Mouse (Mus musculus): Measurements from ENCODE around the gene Lrrn4cl. TPM values are rescaled to one million over a fixed set of nuclear protein-coding genes. Genes with fewer than 3 reads are reported as not detected.
A peak's percentile ranks its signal among the peaks of the same experiment; 100 is the strongest.
"Not testable (repeated sequence)": the region's sequence is repeated elsewhere in the genome, so short reads cannot be mapped to it uniquely, and the experiment has no call there.

Gene Lrrn4cl
- polyA plus RNA-seq, 1 experiment from 2014 or later = 3.1 TPM

DNA sequence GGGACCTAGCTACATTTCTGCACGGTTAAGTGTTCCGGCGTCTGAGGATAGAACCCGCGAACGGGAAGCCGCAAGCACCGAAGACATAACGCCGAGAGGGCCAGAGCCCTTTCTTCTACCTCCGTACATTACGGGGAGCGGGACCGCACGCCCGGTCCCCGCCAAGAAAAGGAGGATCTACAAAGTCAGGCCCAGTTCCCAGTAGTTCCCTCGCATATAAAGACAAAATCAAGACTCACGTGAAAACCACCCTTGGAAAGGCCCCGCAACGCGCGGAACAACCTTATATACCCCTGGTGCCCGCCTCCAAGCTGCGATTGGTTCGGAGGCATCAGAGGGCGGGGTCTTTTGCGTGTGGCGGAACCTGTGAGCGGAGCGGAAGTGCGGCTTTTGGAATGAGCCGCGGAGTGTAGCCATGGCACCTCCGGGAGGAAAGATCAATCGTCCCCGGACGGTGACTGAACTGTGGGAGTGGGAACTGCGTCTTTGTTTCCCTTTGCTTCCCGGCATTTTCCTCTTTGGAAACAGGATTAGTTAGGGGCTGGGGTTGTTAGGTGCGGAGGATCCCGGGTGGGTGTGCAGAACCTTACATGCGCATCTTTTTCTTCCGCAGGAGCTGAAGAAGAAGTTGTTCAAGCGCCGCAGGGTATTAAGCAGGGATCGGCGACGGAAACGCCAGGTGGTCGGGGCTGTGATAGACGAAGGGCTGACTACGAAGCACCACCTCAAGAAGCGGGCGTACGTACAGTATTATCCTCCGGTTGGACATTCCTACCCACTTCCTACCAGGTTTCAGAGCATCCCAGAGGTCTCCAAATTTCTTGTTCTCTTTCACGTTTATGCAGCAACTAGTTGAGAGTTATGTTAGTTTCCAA, 38.2 kb downstream of the Lrrn4cl start, which contains the start of the genes 1810009A15Rik and Gm49416:
Gene 1810009A15Rik, plus strand, starts transcription at position 343 of the 875 bp plus-strand sequence.
Gene Gm49416, plus strand, starts transcription at position 416 of the 875 bp plus-strand sequence.
- H3K27ac ChIP-seq = peak within 1 kb of the TSS; percentile 92
- under 1% methylated on average over 58 of the region's 58 CpGs for WGBS
- H3K4me3 ChIP-seq = peak within 1 kb of the TSS; percentile 64
- H3K36me3 ChIP-seq = peaks cover 9% of the 10 kb centered on the region
- peak; percentile 92 for ATAC-seq (ENCODE audit: insufficient number of reproducible peaks, low FRiP score, low TSS enrichment, low read depth)
- no peaks in the 10 kb centered on the region for H3K27me3 ChIP-seq
- peak within 1 kb of the TSS; percentile 89 for H3K9ac ChIP-seq
- H3K9me3 ChIP-seq = no peaks in the 10 kb centered on the region
- H3K4me1 ChIP-seq = peaks cover 20% of the 10 kb centered on the region
- H3K4me2 ChIP-seq = peak within 1 kb of the TSS; percentile 67

DNA sequence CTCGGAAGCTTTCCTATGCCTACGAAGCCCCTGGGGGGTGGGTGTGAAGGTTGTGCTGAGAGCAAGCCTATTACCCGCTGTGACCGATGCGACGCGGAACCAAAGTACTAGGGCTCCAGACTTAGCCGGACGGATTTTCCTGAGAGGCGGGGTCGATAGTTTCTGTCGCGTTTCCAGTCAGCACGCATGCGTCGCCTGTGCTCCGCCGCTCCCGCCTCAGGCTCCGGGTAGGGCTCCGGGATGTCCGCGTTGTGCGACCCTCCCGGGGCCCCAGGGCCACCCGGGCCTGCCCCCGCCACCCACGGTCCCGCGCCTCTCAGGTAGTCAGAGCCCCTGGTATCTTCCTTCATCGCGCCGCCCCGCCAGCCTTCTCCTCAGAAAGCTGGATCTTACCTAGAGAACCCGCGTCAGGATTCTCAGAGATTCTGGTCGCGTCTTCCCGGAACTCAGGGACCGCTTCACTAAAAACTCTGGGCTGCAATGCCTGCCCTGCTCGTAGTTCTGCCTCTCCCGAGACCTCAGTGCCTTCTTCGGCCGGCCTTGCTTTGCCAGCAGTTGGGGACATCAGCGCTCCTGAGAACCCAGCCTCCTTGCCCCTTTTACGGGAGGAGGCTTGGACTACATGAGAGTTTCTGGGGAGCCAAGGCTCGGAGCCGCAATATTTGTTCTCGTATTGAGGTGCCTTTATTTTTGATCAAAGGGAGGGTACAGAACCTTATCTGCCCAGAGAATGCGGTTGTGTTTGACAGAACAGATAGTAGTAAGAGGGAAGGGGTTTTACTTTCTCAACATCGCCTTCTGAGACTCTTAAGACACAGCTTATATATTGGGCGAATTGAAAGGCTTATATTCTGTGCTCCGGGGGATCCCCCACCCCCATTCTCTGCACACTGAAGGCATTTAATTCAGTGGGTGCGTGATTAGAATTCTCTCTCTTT, 42.5 kb downstream of the Lrrn4cl start, which contains the start of gene Ints5:
Gene Ints5, plus strand, starts transcription at position 177 of the 938 bp plus-strand sequence.
- Histone ChIP-seq H3K27me3 (no peaks in the 10 kb centered on the region), H3K27ac (peak within 1 kb of the TSS; percentile 90), H3K4me1 (peaks cover 37% of the 10 kb centered on the region), H3K9me3 (no peaks in the 10 kb centered on the region), H3K36me3 (peaks cover 30% of the 10 kb centered on the region), H3K4me2 (peak within 1 kb of the TSS; percentile 79), H3K9ac (peak within 1 kb of the TSS; percentile 84), H3K4me3 (peak within 1 kb of the TSS; percentile 79)
- WGBS = 2% methylated on average over 54 of the region's 54 CpGs
- peak; percentile 30; the same call in 1 of the 2 replicates for ATAC-seq (ENCODE audit: insufficient number of reproducible peaks, low FRiP score, low TSS enrichment, low read depth)

DNA sequence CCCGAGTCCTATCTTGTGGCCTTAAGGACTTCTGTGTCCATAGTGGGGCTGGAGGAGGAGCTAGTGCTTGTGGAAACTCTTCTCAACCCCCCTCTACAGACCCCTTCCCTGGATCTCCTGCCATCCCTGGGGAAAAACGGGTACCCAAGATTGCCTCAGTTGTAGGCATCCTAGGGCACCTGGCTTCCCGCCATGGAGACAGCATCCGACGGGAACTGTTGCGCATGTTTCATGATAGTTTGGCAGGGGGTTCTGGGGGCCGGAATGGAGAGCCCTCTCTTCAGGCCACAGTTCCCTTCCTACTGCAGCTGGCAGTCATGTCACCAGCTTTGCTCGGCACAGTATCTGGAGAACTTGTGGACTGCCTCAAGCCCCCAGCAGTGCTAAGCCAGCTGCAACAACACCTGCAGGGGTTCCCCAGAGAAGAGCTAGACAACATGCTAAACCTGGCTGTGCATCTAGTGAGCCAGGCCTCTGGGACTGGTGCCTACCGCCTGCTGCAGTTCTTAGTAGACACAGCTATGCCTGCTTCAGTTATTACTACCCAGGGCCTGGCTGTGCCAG, 44.9 kb downstream of the Lrrn4cl start:
- no peak overlapping the region for H3K4me2 ChIP-seq
- no peaks in the 10 kb centered on the region for H3K9me3 ChIP-seq
- no peak overlapping the region for H3K9ac ChIP-seq
- no peak overlapping the region for H3K27ac ChIP-seq
- no peak overlapping the region for H3K4me3 ChIP-seq
- ATAC-seq (ENCODE audit: insufficient number of reproducible peaks, low FRiP score, low TSS enrichment, low read depth) = no peak
- peaks cover 30% of the 10 kb centered on the region for H3K36me3 ChIP-seq
- WGBS = 85% methylated on average over 9 of the region's 9 CpGs
- peaks cover 39% of the 10 kb centered on the region for H3K4me1 ChIP-seq
- H3K27me3 ChIP-seq = no peaks in the 10 kb centered on the region

DNA sequence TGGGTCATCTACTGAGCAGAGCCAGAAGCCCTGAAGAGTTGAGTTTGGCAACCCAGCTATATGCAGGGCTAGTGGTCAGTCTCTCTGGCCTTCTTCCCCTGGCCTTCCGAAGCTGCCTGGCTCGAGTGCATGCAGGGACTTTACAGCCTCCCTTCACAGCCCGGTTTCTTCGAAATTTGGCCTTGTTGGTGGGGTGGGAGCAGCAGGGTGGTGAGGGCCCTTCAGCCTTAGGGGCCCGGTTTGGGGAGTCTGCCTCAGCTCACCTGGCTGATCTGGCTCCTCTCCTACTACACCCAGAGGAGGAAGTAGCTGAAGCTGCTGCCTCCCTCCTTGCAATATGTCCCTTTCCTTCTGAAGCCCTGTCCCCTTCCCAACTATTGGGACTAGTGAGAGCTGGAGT, 45.7 kb downstream of the Lrrn4cl start:
- H3K4me3 ChIP-seq; H3K4me2 ChIP-seq; H3K9me3 ChIP-seq; H3K27me3 ChIP-seq; H3K9ac ChIP-seq; H3K27ac ChIP-seq; ATAC-seq (ENCODE audit: insufficient number of reproducible peaks, low FRiP score, low TSS enrichment, low read depth): not testable (repeated sequence)
- Histone ChIP-seq H3K4me1 (peaks cover 39% of the 10 kb centered on the region), H3K36me3 (peaks cover 23% of the 10 kb centered on the region)
- 74% methylated on average over 5 of the region's 5 CpGs for WGBS

DNA sequence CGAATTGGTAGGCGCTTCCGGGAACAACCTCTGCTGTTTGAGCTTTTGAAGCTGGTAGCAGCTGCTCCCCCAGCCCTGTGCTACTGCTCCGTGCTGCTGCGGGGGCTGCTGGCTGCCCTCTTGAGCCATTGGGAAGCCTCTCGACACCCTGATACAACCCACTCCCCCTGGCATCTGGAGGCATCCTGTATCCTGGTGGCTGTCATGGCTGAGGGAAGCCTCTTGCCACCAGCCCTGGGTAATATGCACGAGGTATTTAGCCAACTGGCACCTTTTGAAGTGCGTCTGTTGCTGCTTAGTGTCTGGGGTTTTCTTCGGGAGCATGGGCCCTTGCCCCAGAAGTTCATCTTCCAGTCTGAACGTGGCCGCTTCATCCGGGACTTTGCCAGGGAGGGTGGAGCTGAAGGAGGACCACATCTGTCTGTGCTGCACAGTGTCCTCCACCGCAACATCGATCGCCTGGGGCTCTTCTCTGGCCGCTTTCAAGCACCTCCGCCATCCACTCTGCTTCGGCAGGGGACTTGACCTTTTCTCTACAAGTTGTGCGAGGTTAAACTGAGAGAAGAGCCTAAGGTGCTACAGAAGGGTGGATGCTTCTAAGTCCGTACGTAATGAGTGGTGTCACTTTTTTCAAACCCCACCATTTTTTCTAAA, 46.8 kb downstream of the Lrrn4cl start:
- H3K4me1 ChIP-seq = peaks cover 39% of the 10 kb centered on the region
- H3K27me3 ChIP-seq; H3K9me3 ChIP-seq; ATAC-seq (ENCODE audit: insufficient number of reproducible peaks, low FRiP score, low TSS enrichment, low read depth): not testable (repeated sequence)
- WGBS = 15% methylated on average over 21 of the region's 21 CpGs
- H3K4me3 ChIP-seq = peak overlapping the region; percentile 91
- H3K4me2 ChIP-seq = peak overlapping the region; percentile 64
- peaks cover 28% of the 10 kb centered on the region for H3K36me3 ChIP-seq
- peak overlapping the region; percentile 33 for H3K9ac ChIP-seq
- H3K27ac ChIP-seq = peak overlapping the region; percentile 91

DNA sequence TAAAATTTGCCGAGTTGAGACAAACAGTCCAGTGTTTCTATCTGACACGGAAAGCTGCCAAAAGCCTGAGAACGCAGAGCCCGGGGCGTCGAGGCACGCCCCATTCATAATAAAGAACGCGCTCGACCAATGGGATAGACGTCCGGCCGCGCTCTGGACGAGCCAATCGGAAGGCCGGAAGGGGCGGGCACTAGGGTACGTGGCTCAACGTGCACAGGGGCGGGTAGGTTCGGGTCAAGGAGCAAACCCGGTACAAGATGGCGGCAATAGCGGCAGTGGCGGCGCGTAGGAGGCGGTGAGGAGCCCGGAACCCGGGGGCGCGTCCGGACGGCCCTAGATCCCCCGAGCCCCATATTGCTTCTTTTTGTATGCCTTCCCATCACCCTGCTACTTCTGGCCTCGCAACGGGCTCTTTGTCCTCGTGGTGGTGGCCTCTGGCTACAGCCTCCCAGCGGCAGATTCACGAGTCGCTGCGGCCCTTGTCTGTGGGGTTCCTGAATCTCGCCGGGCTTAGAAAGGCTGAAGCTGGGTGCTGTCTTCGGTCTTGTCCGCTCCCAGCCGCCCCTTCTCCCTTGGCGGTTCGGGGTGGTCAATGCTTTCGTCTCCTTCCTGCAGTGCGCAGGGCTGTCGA, 47.4 kb downstream of the Lrrn4cl start, which contains the start of gene Ganab:
Gene Ganab, plus strand, starts transcription at position 207 of the 631 bp plus-strand sequence.
- Histone ChIP-seq H3K4me1 (peaks cover 37% of the 10 kb centered on the region), H3K27ac (peak within 1 kb of the TSS; percentile 91), H3K27me3 (no peaks in the 10 kb centered on the region), H3K36me3 (peaks cover 33% of the 10 kb centered on the region), H3K4me2 (peak within 1 kb of the TSS; percentile 64), H3K4me3 (peak within 1 kb of the TSS; percentile 91), H3K9ac (peak within 1 kb of the TSS; percentile 93), H3K9me3 (no peaks in the 10 kb centered on the region)
- ATAC-seq (ENCODE audit: insufficient number of reproducible peaks, low FRiP score, low TSS enrichment, low read depth) = peak; percentile 98
- under 1% methylated on average over 53 of the region's 53 CpGs for WGBS

DNA sequence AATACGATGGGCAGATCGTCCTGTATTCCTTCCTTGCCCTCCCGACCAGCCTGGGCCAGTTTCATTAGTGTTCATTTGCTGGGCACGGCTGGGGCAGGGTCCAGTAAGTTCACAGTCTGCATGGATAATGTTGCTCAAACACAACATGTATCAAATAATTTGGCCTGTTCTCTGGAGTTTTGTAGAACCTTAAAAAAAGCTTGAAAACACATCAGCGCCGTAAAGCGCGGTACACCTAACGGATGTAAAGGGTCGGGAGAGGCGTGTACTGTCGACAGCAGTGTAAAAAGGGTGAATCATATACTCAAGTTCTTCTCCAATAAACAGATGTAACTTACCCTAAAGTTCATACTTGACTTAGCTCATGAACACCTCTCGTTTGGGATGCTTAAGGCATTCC, 48.0 kb downstream of the Lrrn4cl start:
- H3K4me3 ChIP-seq = peak overlapping the region; percentile 91
- H3K27me3 ChIP-seq = no peaks in the 10 kb centered on the region
- WGBS = 6% methylated on average over 13 of the region's 13 CpGs
- no peaks in the 10 kb centered on the region for H3K9me3 ChIP-seq
- peak overlapping the region; percentile 93 for H3K9ac ChIP-seq
- peak overlapping the region; percentile 88 for H3K27ac ChIP-seq
- peaks cover 34% of the 10 kb centered on the region for H3K4me1 ChIP-seq
- ATAC-seq (ENCODE audit: insufficient number of reproducible peaks, low FRiP score, low TSS enrichment, low read depth) = no peak
- peak overlapping the region; percentile 64 for H3K4me2 ChIP-seq
- peaks cover 39% of the 10 kb centered on the region for H3K36me3 ChIP-seq

DNA sequence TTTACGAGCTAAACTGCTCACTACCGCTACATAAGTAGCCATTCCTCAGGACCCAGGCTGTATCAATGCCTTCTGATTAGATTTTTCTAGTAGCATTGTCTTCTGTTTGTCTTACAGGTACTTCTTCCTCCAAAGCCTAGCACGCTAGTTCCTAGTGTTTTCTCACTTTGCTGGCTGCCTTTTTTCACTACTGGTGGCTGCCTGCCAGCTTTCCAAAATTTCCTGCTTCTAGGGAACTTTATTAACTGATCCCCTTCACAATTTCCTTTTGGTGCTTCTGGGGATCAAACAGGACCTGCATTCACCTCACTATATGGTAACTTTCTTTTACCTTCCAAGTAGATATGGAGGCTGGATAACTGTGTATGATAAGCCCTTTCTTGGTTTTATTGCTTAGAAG, 48.5 kb downstream of the Lrrn4cl start:
- 29% methylated on average over 3 of the region's 3 CpGs for WGBS
- no peak for ATAC-seq (ENCODE audit: insufficient number of reproducible peaks, low FRiP score, low TSS enrichment, low read depth)

DNA sequence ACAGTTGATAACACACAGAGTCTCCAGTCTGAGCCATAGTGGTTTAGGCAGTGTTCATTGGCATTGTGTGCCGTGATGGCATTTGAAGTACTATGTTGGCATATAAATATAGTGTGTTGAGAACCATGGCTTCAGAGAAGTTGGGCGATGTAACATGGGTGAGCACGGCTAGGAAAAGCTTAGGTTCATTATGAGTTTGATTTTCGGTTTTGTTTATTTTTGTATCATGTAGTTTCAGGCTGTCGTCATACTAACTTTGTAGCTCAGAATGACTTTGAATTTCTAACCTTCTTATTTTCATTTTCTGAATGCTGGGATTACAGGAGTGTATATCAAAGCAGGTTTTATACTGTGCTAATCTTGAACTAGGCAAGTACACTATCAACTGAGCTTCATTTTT, 52.8 kb downstream of the Lrrn4cl start:
- Histone ChIP-seq H3K27ac (no peak overlapping the region), H3K9me3 (no peaks in the 10 kb centered on the region), H3K4me2 (no peak overlapping the region), H3K9ac (no peak overlapping the region), H3K4me3 (no peak overlapping the region), H3K36me3 (peaks cover 62% of the 10 kb centered on the region), H3K27me3 (no peaks in the 10 kb centered on the region), H3K4me1 (peaks cover 8% of the 10 kb centered on the region)
- no peak for ATAC-seq (ENCODE audit: insufficient number of reproducible peaks, low FRiP score, low TSS enrichment, low read depth)
- WGBS = 94% methylated on average over 5 of the region's 5 CpGs

More for the DNA sequence above, 48.5 kb downstream of the Lrrn4cl start:
- H3K27ac ChIP-seq = no peak overlapping the region
- peak overlapping the region; percentile 93; the same call in 1 of the 2 replicates for H3K9ac ChIP-seq
- peaks cover 43% of the 10 kb centered on the region for H3K36me3 ChIP-seq
- H3K4me1 ChIP-seq = peaks cover 30% of the 10 kb centered on the region
- H3K4me2 ChIP-seq = peak overlapping the region; percentile 64
- no peaks in the 10 kb centered on the region for H3K9me3 ChIP-seq
- H3K27me3 ChIP-seq = no peaks in the 10 kb centered on the region
- peak overlapping the region; percentile 91 for H3K4me3 ChIP-seq

All from limb, embryonic 15.5 days (tissue).